Mouse (Mus musculus) spleen, postnatal 36 days (tissue): ENCODE data around the gene Fkbp5.
A peak's percentile ranks its signal among the peaks of the same experiment; 100 is the strongest.
"Not testable (repeated sequence)": the region's sequence is repeated elsewhere in the genome, so short reads cannot be mapped to it uniquely, and the experiment has no call there.

ENCODE experiments used
- DNase-seq, 2 experiments: peaks; one replicate each; pipeline ENCODE4 v3.0.0; 2022; ENCODE audit warnings: low spot score in 2 of 2, mixed read lengths in 1 of 2

The Fkbp5 gene

DNA sequence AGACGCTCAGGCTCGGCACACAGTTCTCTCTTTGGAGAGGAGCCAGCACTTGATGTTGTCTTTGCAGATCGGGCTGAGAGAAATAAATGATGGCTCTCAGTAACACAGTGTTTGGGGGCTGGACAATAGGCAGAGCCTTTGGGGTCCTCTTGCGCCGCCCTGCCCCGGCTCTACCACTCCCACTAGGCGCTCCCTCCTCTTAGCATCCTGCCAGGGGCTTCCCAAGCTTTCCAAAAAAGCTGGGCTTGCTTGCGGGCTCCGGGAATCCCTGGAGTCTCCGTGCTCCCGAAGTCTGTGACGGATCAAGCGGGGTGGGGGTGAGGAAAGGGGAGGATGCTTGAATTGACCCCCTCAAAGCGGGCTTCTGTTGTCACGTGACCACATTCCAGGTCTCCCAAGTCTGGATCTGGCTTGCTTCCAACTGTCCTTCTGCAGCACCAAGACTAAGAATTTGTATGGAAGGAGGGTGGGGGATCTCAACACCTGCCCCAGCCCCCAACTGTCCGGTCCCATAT is at the start of gene Fkbp5:
Fkbp5 (minus strand) TSS at position 87 of the 515 bp plus-strand sequence.
- peak; percentile 50 for DNase-seq

DNA sequence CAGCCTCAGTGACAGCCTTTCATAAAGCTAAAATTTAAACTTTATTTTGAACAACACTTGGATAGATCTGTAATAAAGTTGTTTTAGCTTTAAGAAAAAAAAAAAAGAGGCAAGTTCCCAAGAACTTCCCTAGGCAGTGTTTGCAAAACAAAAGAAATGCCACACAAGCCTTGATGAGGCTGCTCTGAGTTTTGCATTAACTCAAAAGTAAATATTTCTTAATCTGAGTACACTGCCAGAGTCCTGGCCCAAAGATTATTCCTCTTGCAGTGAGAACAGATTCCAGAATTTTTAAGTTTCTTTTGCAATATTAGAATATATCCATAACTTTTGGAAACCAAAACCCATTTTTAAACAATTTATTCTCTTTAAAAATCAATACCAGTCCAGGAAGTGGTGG is 47.9 kb upstream of the Fkbp5 start:
- DNase-seq: no peak

DNA sequence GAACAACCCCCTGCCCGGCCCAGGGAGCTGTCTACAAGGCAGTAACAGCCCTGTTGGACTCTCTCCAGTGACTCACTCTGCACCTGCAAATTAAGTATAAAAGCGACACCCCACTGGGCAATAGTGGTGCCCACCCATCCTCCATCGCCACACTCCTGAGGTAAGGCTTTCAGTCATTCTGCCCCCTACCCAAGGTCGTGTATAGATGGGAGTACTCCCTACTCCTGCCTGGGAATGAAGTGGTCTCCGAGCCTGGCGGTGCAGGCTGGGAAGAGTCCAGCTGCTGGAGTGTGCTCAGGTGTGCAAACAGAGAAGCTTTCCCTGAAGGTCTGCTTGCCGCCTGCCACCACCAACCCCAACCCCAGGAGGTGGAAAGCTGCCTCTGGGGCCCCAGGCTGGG is 44.3 kb upstream of the Fkbp5 start:
- no peak for DNase-seq

DNA sequence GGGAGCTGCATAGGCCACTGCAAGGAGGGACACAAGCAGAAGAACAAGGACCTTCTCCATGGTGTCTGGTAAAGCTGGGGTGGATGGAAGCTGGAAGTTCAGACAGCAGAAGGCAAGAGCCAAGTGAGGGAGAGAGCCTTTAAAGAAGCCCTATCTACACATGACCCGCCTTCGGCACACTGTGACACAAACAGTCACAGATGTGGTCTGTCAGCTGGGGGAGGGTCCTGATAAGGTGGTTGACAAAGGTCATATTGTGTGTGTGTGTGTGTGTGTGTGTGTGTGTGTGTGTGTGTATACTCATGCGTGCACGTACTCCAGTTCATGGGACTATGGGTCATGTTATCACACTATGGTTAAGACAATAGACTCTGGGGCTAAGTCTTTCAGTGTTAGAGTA is 43.3 kb upstream of the Fkbp5 start, which contains the start of gene Clps:
Clps (minus strand) TSS at position 169 of the 400 bp plus-strand sequence.
- no peak for DNase-seq

DNA sequence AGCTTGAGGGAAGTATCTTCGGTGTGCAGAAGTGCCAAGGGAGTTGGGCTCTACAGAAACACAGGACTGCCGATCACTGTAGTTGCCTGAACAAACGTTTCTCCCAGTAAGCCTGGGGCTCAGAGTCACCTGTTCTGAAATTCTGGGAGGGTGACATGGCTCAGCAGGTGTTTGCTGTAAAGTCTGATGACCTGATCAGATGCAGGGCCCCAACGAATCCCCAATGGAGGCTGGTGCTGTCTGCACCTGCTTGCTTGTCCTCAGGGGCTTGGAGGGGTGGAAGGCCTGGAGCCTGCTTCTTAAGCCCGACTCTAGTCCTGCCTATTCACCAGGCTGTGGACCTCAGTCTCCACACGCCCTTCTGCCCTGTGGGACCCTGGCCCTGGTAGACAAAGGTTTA is 40.4 kb upstream of the Fkbp5 start:
- DNase-seq: no peak

DNA sequence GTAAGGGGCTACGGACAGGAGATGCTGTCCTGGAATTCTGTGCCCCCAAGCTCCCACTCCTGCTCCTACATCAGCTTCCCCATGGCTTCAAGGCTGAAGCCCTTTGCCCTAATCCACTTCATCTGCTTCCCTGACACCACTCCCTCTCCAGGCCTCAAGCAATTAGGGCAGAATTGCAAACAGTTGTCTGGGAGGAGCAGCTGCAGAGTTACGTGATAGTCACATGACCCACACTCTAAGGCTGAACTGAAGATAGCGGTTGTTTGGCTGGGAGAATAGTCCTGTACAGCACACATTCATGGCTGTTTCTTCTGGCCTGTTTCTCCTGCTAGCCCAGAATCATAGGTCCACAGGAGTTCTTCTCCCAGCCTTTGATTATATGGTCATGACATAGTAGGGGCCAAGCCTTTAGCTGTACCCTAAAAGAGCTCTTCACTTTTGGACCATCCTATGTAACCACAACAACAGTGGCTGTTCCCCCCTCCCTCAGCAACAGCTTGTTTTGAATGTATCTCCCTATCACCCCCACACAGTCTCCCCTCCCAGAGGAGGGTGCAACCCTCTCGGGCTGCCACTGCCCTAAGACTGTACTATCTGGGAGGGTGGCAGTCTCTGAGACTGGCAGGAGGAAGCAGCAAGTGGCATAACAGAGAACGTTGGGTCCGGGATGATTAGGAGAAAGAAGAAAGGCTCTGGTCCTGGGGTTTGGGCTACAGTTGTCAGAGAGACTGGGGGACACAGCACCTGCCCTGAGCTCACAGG is 39.5 kb upstream of the Fkbp5 start:
- DNase-seq: no peak

DNA sequence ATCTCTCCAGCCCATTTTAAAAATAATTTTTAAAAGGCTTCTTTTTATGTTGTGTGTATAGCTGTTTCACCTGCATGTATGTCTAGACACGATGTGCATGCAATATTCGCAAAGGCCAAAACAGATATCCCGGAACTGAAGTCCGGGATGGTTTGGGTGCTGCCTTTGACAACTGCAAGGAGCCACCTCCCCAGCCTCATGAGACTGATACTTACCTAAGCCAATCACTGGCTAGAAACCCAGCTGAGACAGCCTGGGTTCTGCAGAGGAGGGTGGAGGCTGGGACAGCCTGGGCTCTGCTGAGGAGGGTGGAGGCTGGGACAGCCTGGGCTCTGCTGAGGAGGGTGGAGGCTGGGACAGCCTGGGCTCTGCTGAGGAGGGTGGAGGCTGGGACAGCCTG is 36.7 kb upstream of the Fkbp5 start:
- not testable (repeated sequence) for DNase-seq

DNA sequence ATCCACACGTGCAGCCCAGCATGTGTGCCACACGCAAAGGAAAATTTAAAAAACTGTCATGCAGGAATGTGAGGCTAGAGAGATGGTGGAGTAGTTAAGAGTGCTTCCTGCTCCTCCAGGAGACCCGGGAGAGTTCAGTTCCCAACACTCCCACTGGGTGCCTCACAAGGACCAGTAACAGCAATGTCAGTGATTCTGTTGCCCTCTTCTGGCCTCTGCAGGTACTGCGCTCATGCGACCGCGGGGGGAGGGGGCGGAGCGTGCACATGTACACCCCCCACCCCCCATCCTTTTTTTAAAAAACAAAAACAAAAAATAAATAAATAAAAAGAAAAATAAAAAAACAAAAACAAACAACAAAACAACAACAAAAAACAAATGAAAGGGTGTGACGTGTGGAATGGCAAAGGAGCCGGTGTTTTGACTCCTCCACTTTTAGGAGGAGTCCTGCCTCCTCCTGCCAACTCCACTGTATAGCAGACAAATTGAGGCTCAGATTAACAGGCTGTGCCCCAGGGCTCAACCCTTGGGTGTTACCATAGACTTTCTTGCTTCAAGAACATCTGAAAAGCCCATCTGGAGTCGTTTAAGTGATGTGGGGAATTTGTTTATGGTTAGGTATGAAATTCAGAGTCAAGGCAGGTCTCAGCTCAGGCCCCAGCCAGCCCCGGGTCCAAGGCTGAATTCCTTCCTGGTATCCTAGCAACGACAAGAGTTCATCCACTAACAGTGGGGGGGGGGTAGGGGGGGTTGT is 35.9 kb upstream of the Fkbp5 start:
- DNase-seq: peak; percentile 36 to 44

DNA sequence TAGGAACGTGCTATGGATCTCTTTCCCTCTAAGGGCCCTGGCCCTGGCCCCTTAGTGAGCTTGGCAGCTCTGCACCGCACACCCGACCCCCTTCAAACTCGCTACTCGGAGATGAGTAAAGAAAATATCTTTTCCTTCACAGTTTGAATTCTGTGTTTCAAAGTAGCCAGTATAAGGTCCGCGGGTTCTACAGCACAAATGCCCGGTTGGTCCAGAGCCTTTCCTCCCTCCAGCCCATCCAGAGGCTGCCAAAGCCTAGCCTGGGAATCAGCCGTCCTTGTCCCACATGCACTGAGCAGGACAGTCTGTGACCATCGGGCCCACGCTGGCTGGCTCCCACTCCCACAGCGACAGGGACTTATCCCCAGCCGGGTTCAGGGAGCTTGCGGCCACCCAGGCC is 31.8 kb upstream of the Fkbp5 start, which contains the start of gene Clpsl2:
Clpsl2 (plus strand) TSS at position 301 of the 400 bp plus-strand sequence.
- DNase-seq: no peak

DNA sequence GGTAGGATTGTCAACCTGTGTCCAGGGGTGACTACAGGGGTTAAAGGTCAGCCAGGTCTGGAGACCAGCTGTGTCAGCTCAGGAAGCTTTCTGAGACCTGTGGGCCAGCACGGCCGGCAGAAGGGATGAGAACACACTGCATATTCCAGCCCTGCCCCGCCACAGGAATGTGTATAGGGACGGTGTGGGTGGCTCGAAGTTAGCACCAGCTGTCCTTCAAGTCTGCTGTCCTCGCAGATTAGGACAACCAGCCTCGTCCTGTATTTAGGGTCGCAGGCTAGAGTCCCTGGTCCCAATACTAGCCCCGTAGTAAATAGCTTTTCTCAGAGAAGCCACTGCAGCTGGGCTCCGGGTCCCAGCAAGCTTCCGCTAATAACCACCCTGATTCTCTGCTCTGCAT is 31.2 kb upstream of the Fkbp5 start:
- no peak for DNase-seq

DNA sequence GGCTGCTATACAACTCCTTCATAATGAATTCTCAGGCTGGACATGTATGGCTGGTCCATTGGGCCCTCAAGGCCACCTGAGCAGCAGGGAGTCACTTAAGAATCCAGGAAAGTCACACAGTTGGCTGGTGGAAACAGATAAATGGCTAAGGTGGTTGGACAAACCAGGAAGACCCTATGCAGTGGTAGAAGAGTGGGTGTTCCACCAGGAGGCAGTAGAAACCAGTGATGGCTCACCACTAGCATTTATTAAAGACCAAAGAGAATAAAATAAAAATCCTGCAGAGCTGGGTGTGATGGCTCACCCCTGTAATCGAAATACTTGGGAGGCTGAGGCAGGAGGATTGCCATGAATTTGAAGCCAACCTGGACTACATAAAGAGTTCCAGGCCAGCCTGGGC is 29.6 kb upstream of the Fkbp5 start:
- no peak for DNase-seq

DNA sequence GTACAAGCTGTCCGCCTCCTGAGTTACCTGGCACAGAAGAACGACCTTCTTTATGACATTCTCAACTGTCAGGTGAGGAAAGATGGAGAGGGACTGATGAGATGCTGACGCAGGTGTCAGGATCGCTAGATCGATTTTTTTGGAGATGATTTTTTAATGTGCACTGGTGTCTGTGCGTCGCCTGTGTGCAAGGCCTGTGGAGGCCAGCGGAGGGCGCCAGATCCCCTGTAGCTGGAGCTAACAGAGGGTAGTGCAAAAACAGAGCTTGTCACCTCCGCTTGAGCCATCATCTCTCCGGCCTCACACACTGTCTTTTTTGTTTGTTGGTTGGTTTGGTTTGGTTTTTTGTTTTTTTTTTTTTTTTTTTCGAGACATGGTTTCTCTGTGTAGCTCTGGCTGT is 20.6 kb upstream of the Fkbp5 start:
- no peak for DNase-seq

DNA sequence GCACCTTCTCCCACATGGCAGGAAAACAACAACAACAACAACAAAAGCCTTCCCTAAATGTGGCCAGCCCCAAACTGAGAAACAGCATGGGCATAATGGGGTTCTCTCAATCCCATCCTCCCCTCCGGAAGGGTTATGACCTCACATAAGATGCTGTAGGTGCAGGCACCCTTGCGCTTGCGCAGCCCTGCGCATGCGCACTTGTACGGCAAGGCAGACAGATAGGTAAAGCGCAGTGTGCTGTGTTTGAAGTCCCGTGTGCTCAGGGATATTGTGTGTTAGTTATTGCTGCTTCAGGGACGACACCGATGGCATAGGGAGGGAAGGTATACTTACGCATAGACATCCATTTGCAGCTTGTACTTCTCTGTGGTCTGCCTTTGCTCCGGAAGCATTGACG is 16.0 kb upstream of the Fkbp5 start:
- no peak for DNase-seq

DNA sequence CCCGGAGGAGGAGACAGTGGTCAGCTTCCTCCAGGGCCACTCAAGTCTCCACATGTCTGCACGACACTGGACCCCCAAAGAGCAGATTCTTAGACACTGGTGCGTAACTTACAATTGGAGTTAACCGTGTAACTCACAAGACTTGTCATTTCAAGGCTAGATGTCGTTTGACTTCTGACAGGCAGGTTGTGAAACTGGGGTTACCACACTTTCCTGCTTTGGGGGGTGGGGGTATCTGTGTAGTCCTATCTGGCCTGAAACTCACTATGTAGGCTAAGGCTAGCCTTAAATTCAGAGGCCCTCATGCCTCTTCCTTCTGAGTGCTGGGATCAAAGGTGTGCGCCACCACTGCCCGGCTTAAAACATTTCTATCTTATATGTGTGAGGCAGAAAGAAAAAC is 15.2 kb upstream of the Fkbp5 start:
- no peak for DNase-seq

DNA sequence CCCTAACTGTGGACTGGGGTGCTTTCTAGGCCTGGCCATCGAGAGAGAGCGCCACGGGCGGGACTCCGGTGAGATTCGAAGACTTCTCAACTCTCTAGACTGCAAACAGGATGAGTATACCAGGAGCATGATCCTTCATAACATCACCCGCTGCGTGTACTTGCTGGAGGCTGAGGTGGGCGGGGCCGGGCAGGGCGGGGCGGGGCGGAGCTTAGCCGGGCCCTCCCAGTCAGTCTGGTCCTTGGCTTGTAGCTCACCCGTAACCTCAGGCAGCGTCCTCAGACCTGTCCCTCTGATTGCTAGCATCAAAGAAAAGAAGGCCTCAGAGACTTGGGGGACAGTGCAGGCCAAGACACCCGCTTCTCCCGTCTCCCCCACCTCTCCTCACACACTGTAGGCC is 14.6 kb upstream of the Fkbp5 start:
- no peak for DNase-seq

DNA sequence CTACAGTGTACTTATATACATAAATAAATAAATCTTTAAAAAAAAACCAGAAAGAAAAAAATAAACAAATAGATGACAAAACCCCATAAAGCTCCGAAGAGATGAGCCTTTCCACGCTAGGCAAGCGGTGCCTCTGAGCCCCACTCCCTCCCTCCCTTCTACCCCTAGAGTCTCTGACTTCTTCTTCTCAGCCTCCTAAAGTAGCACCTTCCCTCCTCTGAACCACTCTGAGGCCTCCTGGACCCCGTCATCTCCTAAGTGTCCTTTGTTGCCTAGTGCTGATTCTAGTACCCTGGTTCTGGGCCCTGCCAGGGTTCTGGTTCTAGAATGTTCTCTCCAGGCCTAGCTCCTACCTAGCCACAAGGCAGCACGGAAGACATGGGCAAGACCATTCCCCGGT is 13.2 kb upstream of the Fkbp5 start, which contains the start of gene Armc12:
Armc12 (plus strand) TSS at position 301 of the 400 bp plus-strand sequence.
- no peak for DNase-seq

DNA sequence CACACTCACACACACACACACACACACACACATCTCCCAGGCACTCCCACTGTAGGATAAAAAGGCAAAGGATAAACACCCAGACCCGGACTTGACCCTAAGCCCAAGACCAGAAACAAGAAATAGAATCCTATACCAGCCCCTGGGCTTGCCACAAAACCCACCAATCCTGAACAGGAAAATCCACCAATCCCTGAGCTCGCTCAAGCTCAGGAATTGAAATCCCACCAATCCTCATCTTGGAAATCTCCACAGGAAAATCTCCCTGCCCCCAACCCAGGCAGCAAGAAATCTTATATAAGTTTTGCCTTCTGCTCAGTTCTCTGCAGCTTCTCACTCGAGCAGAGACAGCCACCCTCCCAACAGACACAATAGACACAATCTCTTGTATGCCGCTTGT is 11.8 kb upstream of the Fkbp5 start:
- DNase-seq: no peak

DNA sequence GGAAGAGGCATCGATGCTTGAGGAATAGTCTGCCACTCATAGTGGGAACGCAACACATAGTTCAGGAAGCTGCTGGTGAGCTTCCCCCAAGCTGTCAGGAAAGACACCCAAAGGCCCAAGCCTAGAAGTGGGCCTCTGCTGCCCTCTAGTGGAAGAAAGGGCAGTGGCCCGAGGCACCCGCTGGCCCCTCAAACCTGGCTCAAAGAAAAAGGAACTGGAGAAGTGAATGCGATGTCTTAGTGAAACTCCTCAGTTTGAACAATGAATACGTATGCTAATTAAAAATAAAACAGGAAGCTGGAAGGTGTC is 10.7 kb upstream of the Fkbp5 start:
- peak; percentile 84 to 86 for DNase-seq

DNA sequence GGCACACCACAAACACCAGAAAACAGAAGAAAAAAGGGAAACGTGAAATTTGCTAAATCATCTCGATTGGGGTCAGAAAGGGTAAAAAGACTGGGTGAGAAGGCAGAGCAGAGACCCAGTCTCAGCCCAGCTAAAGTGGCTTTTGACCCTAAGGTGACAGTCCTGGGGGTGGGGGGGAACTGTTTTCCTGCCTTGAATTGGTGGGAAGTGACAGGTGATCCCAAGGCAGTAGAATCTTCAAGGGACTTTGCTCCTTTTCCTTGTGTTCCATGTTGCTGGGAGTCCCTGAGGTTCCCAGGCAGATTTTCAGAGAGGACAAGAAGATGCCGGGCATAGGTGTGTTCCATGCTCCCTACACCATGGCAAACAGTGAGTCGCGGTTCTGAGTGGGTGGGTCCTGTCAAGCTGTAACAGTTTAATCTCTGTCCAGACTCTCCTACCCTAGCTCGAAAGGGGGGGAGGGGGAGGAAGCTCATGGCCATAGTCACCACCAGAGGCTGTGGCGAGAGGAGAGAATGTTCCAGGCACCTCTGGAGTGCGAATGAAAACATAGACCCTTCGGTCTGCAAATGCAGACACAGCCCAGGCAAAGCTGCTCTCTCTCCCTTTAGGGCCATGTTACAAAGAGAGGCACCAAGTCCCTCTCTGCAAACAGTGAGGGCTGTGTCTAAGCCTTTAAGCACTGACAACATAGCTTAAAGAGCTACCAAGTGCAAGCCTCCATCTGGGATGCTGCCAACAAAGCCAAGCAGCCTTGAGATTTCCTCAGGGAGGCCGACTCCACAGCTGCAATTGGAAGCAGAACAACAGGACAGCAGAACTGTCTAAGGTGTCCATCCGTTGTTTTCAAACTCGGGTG is 10.1 kb upstream of the Fkbp5 start:
- DNase-seq: no peak

DNA sequence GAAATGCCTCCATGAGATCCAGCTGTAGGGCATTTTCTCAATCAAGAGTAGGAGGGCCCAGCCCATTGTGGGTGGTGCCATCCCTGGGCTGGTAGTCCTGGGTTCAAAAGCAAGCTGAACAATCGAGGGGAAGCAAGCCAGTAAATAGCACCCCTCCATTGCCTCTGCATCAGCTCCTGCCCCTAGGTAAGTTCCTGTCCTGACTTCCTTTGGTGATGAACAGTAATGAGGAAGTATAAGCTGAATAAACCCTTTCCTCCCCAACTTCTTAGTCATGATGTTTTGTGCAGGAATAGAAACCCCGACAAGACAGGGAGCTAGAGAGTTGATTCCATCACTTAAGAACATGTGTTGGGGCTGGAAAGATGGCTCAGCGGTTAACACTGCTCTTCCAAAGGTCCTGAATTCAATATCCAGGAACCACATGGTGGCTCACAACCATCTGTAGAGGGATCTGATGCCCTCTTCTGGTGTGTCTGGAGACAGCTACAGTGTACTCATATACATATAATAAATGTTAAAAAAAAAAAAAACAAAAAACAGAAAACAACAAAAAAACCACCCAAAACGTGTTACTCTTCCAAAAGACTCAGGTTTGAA is 7.6 kb upstream of the Fkbp5 start:
- DNase-seq: peak; percentile 50

DNA sequence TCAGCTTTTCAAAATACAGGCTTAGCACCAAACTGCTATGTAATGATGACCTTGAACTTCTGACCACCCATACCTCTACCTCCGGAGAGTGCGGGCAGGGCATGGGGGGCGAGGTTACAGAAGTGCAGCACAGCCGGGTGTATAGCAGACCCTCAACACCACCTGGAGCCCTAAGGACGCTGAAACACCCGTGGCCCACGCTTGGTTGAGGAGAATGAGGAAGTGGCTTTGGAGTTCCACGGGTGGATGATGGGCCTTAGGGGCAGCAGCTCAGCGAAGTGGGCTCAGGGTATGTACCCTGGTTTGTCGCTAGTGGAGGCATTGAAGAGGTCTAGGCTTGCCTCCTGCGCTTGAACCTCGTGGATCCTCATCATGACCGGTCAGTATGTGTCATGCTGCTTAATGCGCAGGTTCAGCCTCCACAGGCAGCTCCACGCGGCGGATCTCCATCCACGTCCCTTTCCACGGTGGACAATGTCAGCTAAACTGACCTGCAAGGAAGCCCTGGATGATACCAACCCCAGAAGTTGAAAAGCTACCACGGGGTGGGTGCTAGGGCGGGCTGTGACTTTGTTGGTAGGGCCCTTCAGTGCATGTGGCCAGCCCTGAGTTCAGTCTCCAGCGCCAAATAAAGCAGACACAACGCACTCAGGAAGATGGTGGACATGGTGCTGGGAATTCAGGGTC is 6.8 kb upstream of the Fkbp5 start:
- DNase-seq: peak; percentile 71 to 78
